Mouse (Mus musculus): ENCODE results near the gene Ap5s1. TPM values are rescaled to one million over a fixed set of nuclear protein-coding genes. Genes with fewer than 3 reads are reported as not detected.

The Ap5s1 gene
- 10 to 100 TPM; 31.8 to 42.6 (median 37.9) TPM for total RNA-seq (2022)

DNA sequence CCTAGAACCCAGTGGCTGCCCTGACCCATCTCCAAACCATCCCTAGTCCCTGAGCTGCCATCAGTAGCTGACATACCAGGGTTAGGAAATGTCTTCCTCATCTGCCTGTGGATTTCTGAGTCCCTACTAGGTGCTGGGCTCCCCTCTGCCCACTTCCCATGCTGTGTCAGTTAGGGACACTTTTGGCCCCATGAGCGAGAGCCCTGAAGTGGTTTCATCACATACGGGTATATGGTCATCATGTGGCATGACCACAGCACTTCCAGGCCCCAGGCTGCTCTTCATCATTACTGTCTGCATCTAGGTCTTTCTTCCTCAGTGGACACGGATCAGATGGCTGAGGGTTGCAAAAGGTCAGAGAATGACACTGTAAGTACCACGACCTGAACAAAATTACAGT lies at the start of gene Ap5s1:
TSS of gene Ap5s1 (plus strand) at position 301 of the 400 bp plus-strand sequence.
- DNase-seq (ENCODE audit: low spot score): no peak

DNA sequence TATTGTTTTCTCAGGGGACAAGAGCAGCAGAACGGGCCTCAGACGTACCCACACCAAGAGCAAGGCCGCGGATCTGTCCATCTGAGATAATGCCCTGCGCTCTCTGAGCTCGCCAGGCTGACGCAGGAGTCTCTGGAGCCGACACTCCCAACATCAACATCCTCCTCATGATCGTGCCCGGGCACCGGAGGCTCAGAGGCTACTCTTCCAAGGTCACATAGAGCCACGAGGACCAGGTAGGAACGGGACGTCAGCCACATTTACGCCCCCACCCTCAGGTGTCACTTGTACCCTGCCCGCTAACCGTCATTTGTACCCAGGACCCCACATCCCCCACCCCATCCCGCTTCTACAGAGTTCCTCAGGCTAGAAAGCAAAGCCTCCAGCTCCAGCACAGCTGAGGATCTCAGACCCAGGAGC lies 47.4 kb upstream of the Ap5s1 start:
- no peak for DNase-seq (ENCODE audit: low spot score)

DNA sequence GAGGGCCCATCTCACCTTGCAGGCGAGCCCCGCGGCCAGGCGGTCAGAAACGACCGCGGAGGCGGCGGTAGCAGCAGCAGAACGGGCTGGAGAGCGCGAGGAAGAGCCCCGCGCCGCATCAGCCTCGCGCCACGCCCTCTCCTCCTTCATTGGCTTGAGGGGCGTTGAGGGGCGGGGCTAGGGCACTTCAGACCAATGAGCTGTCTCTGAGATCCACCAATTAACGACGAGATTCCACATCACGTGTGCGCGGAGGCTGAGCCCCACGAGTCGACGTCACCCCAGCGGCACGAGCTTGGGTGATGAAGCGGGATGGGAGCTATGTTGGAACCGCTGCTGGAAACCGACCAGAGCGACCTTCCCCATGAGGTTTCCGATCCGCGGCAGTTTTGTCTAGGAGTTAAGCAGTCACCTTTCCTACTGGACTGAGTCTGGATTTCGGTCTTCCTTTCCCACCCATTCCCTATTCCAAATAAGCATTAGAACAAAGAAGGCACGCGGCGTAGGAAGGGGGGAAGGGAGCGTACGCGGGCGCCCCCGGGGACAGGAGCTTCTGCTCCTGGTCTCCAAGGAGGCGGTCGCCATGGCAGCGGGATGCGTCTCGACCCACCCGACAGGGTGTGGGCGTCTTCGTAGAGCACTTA lies 46.8 kb upstream of the Ap5s1 start, which contains the start of gene 1700037H04Rik:
TSS of gene 1700037H04Rik (minus strand) at position 144 of the 644 bp plus-strand sequence.
- peak; percentile 95 for DNase-seq (ENCODE audit: low spot score)

DNA sequence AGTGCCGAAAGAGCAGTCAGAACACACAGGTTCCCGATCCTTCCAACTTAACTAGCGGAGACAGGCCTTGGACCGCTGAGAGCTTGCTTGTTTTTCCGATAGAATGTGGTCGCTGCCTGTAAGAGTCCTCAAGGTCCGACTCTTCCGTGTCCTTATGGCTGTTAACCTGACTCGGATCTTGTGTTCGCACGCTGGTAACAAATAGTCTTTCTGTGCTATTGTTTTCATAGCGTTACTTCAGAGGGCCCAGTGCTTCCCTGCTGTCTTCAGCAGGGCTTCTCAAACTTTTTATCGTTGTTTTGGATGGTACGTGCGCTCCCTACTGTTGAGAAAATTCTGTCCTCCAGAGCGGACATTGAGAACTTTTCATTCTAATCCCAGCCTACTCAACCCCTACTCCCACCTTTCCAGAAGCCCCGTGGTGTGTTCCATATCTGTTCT lies 46.2 kb upstream of the Ap5s1 start:
- DNase-seq (ENCODE audit: low spot score): peak; percentile 47

DNA sequence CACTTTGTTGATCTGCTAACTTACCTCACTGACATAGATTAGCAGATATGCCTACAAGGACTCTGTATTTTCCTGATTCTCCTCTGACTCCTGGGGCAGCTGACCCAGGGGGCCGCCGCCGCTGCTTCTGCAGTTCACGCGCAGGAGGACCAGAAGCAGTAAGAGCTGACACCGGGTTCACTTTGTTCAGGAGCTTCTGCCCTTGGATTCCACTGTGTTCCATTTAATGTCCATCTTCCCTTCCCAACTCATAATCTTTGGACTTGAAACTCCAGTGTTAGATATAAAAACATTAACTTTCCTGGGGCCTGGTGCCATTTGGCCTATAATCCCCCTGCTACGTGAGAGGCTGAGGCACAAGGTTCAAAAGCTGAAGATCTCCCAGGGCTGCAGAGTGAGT lies 43.0 kb upstream of the Ap5s1 start:
- no peak for DNase-seq (ENCODE audit: low spot score)

DNA sequence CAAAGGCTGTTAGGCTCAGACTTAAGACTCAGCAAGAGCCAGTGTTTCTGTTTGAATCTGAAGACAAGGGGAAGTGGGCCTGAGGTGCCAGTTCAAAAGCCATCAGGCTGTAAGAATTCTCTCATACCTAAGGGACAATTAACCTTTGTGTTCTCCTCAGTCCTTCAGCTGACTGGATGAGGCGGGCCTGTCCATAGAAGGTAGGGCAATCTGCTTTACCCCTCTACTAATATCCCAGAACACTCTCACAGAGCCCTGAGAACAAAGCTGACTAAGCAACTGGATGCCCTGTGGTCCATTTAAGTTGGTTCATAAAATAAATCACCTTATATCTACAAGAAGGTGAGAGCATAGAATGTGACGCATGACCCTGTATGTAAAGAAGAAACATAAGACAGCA lies 40.7 kb upstream of the Ap5s1 start:
- DNase-seq (ENCODE audit: low spot score): no peak

DNA sequence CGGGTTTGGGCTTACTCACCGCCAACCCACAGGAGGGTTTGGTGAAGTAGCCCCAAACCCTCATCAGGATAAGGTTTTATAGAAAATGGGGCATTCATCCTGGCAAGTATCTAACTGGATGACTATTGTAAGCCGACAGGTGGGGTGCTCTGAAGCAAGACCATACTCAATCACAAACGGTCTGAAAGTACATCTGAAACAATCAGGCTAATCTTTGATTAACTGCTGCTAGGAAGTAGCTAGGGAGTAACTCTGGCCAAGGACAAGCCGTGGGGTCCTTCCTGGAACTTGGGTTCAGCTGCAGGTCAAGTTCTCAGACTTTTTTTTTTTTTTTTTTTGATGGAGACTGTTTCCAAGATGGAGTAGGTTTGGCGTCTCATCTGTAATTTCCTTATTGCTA lies 38.9 kb upstream of the Ap5s1 start:
- no peak for DNase-seq (ENCODE audit: low spot score)

DNA sequence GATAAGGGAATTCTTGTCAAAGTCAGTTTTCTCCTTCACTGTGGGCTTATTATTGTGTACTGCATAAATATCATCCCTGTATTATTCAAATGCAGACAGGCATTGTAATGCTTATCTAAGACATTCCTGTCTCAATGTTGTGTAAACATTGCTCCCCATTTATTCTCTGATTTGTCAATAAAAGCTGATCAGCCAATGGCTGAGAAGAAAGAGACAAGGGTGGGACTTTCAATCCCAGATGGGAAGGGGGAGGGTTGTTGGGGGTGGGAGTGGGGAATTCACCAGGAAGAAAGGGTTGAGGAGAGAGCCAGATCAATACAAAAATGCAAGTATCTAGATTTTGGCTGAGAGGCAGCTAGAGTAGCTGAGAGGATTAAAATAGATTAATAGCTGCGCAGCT lies 38.0 kb upstream of the Ap5s1 start:
- DNase-seq (ENCODE audit: low spot score): no peak

DNA sequence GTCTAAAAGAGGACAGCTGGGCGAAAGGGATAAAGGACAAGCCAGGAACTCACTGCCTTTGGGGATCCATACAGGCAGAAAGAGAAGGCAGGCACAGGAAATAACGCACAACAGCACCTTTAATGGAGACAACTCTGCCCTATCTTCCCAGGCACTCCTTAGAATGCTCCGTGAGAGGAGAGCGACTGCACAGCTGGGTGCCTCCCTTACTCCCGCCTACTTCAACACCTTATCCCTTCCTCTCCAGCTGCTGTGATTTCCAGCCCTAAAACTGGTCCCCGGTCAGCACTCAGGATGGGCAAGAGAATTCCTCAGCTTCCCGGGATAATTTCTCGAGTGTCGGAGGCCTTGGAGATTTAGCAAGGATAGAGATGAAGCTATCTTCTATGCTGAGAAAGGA lies 35.9 kb upstream of the Ap5s1 start:
- no peak for DNase-seq (ENCODE audit: low spot score)

DNA sequence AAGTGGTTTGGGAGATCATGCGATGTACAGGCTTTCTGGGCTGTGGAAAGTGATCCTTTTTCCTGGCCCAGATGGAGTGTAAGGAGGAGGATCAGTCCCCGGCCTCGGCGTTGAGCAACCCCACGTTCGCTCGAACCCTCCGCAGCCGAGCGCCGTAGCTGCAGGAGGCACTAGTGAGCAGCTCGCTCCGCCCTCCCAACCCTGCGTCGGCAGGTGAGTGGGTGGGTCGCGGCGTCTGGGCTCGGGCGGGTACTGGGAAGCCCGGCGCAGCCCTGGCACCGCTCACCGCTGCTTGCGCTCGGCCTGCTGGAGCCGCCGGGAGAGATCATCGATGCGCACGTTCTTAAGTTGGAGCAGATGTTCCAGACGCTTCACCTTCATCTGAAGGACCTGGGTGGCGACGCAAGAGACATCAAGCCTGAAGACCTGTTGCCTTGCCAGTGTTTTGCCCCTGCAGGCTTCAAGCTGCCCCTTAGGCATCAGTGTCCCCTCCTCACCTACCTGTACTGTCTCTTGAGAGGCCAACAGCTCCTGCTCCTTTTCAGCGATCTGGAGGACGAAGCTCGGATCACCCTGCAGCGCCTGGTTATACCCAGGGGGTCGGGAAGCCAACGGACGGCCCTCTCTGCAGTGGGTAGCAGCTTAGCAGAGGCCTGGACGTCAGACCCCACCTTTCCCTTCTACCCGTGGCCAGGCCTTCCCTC lies 35.3 kb upstream of the Ap5s1 start:
- no peak for DNase-seq (ENCODE audit: low spot score)

DNA sequence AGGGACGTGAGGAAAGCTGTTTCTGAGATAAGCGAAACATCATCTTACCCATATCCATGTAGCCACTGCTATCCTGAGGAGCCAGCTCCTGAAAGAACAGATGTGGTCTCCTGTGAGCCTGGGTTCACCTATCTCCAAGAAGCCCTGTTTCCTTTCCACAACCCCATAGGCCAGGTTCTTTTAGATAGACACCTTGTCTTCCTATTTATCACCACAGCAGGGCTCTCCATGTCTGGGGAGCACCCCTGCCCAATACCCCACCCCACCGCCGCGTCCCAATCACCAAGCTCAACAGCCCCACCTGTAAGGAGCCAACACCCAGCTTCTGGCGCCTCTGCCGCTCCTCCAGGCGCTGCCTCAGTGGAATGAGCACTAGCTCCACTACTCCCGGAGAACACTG lies 34.6 kb upstream of the Ap5s1 start:
- no peak for DNase-seq (ENCODE audit: low spot score)

DNA sequence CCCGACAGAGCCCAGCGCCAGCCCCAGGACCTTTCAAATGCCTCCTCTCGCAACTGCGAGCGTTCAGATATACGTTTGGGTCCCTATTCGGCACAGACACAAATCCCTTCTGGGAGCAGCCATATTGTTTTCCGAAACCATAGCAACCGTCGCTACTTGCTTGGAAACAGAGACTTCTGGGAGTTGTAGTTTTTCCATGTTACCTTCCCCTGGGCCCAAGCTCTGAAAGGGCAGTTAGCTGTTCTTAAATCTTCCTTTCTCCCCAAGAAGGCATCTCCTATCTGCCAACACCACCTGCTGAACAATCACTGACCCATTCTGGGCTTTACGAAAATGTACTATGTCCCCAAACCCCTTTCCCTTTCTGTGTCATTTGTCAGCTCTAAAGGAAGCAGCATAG lies 32.2 kb upstream of the Ap5s1 start:
- DNase-seq (ENCODE audit: low spot score): peak; percentile 81

DNA sequence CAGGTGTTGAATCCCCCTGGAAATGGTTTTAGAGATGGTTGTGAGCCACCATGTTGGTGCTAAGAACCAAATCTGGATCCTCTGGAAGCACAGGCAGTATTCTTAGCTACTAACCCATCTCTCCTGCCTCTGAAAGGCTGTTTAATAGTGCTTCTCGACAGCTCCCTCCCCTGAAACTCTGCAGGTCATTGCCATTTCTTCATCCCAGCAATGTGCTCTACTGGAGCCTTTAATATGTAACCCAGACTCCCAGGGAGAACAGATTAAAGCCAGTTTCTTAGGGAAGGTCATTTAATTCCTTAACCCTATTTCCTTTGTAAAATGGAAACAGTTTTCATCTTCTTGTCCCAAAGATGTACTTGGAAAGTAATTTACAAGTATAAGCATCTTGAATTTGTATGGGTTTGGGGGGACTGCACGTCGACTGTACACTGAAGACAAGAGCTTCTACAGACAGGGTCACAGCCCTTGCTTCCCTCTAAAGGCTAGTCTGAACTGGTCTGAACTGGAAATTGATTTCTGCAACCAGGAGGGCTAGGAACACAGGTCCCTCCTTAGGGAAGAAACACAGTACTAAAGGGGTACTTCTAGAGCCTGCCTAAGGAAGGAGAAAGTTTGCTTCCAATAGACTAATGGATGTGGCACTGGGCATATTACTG lies 31.5 kb upstream of the Ap5s1 start:
- no peak for DNase-seq (ENCODE audit: low spot score)

DNA sequence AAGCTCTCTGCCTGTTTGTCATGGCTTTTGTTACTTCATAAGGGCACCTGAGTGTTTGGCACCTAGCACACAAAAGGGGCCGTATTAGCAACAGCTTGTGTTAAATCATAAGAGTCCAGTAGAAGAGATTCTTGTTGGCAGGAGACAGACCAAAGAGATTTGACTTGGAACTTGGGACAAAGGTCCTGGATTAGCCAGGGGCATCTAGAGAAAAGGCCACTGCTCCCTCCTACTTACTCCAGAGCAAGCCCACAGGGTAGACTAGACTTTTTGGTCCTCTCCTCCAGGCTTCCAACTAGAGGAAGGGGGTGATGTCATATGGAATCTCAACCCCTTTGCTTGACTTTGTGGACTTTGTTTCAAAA lies 31.0 kb upstream of the Ap5s1 start:
- DNase-seq (ENCODE audit: low spot score): no peak

DNA sequence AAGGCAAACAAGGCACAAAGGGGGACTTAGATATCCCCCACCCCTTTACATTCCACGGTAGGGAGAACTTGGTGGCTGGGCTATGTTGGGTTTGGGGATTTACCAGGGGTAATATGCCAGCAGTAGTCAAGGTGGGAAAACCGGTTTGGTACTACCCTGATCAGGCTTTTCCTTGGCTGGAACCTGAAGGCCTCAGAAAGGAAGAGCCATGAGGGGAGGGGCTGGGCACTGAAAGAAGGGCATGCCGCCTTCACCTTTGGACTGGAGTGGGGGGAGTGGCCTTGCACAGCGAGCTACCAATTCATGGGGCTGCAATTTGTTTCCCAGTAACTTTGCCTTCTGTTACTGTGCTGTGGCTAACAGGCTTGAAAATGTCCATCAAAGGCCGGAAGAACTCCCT lies 30.4 kb upstream of the Ap5s1 start:
- DNase-seq (ENCODE audit: low spot score): no peak

DNA sequence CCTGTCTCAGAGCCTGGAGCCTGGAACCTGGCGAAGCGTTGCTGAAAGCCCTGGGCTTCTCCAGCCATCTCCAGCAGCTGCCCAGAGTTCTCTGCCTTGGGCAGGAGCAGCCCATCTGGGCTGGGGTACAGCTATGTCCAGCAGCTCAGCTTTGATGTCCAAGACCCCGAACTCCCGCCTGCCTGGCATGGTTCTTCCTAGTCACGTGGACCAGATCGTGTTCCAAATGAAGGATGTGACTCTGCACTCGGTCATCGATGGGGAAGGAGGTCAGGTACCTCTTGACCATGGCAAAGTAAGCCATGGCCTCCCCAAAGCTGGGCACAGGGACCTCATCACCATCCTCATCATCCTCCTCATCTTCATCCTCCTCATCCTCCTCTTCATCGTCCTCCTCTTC lies 28.9 kb upstream of the Ap5s1 start:
- no peak for DNase-seq (ENCODE audit: low spot score)

DNA sequence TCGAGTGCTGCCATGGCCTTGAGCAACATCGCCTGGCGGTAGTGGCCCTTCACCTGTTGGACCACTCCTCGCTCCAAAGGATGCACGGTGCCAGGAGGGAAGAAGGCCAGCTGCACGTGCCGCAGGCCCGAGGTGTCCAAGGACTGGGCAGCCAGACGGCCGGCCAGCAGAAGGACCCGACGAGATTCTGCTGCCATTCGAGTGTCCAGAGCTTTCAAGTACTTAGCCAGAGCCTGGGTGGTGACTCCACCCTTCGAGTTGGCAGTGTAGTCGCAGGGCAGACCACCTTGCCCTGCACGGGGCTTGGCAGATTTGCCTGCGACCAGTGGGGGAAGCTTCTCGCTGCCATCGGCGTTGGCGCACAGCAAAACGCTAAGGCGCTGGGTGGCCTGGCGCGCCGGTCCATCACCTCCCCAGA lies 28.0 kb upstream of the Ap5s1 start:
- DNase-seq (ENCODE audit: low spot score): no peak

DNA sequence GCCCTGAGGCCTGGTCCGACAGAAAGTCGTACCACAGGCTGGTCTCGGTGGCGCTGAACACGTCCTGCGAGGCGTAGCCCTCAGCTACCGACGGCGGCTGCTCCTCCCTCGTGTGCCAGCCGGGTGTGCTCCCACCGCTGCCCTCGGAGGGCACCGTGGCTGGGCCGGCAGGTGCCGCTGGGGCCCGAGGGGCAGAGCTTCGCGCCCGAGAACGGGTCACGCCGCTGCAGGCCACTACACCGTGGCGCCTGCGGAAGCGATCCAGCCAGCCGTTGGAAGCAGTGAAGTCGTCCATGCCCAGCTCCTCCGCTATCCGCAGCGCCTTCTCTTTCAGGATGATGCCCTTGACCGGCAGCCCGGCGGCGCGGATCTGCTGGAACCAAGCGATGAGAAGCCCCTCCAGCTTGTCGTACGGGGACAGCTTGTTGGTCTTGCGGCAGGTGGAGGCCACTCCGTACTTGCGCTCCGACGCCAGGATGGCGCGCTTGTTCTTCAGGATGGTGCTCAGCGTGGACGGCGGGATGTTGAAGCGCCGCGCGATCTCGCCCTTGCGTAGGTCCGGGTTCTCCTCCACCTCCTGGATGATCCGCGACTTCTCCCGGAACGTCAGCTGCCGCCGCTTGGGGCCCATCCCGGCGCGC lies 27.5 kb upstream of the Ap5s1 start:
- DNase-seq (ENCODE audit: low spot score): peak; percentile 46

DNA sequence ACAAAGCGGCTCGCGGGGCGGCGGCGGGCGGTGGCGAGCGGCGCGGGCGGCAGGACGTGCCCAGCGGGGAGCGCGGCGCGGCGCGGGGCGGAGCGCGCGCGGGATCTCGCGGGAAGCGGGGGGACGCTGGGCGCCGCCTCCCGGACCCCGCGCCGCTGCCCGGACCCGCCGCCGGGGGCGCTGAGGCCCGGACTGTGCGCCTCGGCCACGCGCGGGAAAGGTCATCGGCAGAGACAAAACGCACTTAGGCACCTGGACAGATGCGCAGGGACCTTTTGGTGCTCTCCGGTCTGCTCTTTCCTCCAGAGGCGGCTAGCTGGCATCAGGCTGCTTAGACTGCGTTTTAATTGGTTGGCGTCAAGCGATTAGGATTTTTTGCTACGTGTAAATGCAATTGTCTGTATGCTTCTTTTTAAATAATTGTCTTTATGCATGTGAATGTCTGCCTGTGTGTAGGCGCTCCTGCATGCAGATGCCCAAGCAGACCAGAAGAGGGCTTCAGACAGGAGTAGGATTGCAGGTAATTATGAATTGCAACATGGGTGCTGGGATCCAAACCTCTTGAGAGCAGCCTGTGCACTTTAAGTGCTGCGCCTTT lies 26.8 kb upstream of the Ap5s1 start, which contains the start of gene Cenpb:
TSS of gene Cenpb (minus strand) at position 78 of the 598 bp plus-strand sequence.
- DNase-seq (ENCODE audit: low spot score): peak; percentile 74

DNA sequence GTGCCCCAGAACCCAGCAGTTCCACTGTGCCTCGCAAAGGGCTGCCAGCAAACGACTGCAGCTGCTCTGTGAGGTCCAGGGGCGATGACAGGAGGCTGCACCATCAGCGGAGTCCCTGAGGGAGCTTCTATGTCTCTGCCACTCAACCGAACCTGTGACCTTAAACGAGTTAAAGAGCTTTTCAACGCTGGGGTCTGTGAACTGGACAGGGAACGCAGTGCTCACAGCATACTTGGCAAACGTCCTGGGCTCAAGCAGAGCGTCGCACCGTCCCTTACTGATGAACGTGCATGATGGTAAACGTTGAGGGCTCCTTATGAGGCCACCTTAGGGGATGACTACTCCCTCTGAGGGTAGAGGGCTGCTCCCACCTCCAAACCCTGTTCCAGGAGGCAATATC lies 20.5 kb upstream of the Ap5s1 start:
- DNase-seq (ENCODE audit: low spot score): no peak

DNA sequence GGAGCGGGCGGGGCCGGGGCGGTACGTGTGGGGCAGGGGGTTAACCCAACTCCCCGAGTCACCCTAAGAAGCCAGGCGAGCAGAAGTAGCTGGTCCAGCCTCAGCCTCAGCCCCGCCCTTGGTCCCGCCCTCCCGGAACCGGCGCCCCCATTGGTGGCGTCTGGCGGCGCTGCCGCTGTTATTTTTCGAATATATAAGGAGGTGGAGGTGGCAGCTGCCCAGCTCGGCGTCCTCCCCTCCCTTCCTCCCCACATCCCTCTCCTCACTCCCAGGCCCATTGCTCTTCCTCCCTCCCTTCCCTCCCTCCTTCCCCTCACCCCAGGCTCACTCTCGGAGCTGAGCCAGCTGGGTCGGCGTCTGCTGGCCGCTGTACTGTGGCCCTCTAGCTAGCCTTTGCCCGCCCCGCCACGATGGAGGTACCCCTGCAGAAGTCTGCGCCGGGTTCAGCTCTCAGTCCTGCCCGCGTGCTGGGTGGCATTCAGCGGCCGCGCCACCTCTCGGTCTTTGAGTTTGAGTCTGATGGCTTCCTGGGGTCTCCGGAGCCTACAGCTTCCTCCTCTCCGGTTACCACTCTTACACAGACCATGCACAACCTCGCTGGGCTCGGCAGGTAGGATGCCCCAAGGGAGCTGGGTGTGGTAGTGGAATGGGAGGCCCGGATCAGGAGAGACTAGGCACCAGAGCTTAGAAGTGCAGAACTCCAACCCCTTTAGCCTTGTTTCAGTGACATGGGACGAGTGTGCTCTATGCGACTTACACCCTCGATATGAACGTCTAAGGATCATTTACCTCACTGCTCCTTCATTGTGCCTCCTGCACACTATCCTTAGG lies 19.9 kb upstream of the Ap5s1 start, which contains the start of the genes Cdc25b and Spef1:
TSS of gene Cdc25b (plus strand) at position 179 of the 831 bp plus-strand sequence.
TSS of gene Spef1 (minus strand) at position 512 of the 831 bp plus-strand sequence.
- DNase-seq (ENCODE audit: low spot score): peak; percentile 78

Data from heart, adult 8-10 months (tissue).